ENCODE assay signal across 8 mouse cellular contexts in the genomic region with DNA sequence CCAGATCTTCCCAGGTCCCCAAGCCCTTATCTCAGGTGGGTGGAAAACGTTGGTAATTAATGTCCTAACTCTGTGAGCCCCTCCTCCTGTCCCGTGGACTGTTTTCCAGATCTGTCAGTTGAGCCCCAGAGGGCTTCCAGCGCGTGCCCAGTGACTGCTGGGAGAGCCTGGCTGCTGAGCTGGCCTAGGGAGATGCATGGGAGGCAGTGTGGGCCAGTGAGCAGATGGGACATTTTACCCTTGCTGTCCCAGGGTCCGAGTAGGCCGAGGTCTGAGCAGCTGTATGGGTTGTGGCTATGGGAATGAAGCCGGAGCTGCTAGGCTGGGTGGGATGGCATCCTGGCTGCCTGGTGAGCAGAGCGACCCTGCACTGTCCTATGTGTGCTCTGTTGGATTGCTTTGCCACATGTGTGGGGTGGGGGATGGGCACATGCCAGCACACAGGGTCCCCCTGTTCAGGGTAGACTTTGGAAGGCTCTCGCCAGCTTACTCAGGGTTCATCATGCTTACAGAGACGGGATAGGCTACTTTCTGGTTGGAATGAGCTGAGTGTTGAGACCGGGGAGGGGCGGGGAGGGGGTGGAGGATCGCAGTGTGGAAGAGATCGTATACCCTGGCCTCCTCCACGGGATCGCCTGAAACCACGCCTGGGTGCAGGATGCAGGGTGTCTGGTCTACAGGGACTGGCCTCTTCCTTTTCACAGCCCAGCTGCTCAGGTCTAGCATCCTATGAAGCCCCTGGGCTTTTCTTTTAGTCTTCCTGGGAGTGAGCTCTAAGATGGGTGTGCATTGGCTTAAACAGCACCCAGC.
DNase-seq lines count a peak whose midpoint lies in the region; ATAC-seq and TF ChIP-seq lines count a peak whose summit lies in the region.

No protein-coding gene starts in this region.

- ATAC-seq in lung, embryonic 14.5 days (ENCODE audit: insufficient read depth), result no peak
- 0 out of 2 replicates have a peak, but pooled peaks have one; percentile 22 for ATAC-seq in limb, embryonic 13.5 days (ENCODE audit: low FRiP score, low read depth)

- peaks cover 66% of the 10 kb centered on the region for H3K4me1 ChIP-seq in lung, embryonic 14.5 days (ENCODE audit: insufficient read depth)
- H3K4me1 ChIP-seq in embryonic facial prominence, embryonic 10.5 days, result peaks cover 96% of the 10 kb centered on the region
- H3K4me1 ChIP-seq in limb, embryonic 13.5 days, result peaks cover 96% of the 10 kb centered on the region

- 63% methylated on average over 17 of the region's 17 CpGs for WGBS in lung, embryonic 14.5 days
- 70% methylated on average over 17 of the region's 17 CpGs for WGBS in embryonic facial prominence, embryonic 10.5 days
- WGBS in limb, embryonic 13.5 days, result 49% methylated on average over 17 of the region's 17 CpGs

- H3K36me3 ChIP-seq in lung, embryonic 14.5 days (ENCODE audit: insufficient read depth), result 0 out of 2 replicates have a peak, but pooled peaks cover under 1% of the 10 kb centered on the region
- peaks cover 38% of the 10 kb centered on the region for H3K36me3 ChIP-seq in embryonic facial prominence, embryonic 10.5 days (replicated peaks)
- peaks cover 9% of the 10 kb centered on the region for H3K36me3 ChIP-seq in limb, embryonic 13.5 days

- no peak overlapping the region for H3K4me3 ChIP-seq in lung, embryonic 14.5 days (ENCODE audit: low read depth, low read length)
- H3K4me3 ChIP-seq in embryonic facial prominence, embryonic 10.5 days, result no peak overlapping the region
- no peak overlapping the region for H3K4me3 ChIP-seq in limb, embryonic 13.5 days

- TF ChIP-seq CTCF in lung, embryonic 14.5 days (IDR thresholded peaks at IDR 0.05; ENCODE audit: low read depth), result no peak

- H3K9me3 ChIP-seq in lung, embryonic 14.5 days (ENCODE audit: low read depth, low read length), result no peaks in the 10 kb centered on the region
- no peaks in the 10 kb centered on the region for H3K9me3 ChIP-seq in embryonic facial prominence, embryonic 10.5 days
- H3K9me3 ChIP-seq in limb, embryonic 13.5 days, result no peaks in the 10 kb centered on the region

- H3K27ac ChIP-seq in lung, embryonic 14.5 days (ENCODE audit: low read depth), result peak overlapping the region; percentile 65; the same call in 1 of the 2 replicates
- H3K27ac ChIP-seq in embryonic facial prominence, embryonic 10.5 days (replicated peaks), result peak overlapping the region; percentile 65
- H3K27ac ChIP-seq in limb, embryonic 13.5 days, result peak overlapping the region; percentile 33; the same call in 1 of the 2 replicates

- no peak overlapping the region for H3K4me2 ChIP-seq in lung, embryonic 14.5 days
- H3K4me2 ChIP-seq in limb, embryonic 13.5 days (replicated peaks), result no peak overlapping the region

- H3K9ac ChIP-seq in lung, embryonic 14.5 days, result peak overlapping the region; percentile 25; the same call in 1 of the 2 replicates
- peak overlapping the region; percentile 45 for H3K9ac ChIP-seq in limb, embryonic 13.5 days

- peak; percentile 21 for DNase-seq in gastrocnemius, postnatal 25 days
- no peak for DNase-seq in gastrocnemius, postnatal 10 days
- no peak for DNase-seq in lung, embryonic 14.5 days
- no peak for DNase-seq in lung, postnatal 14 days
- DNase-seq in embryonic facial prominence, embryonic 10.5 days (ENCODE audit: low spot score), result no peak
- no peak for DNase-seq in layer of hippocampus, postnatal 36 days
- DNase-seq in testis, postnatal 14 days (ENCODE audit: low spot score), result no peak

- H3K27me3 ChIP-seq in lung, embryonic 14.5 days (ENCODE audit: insufficient read depth, low read length), result no peaks in the 10 kb centered on the region
- no peaks in the 10 kb centered on the region for H3K27me3 ChIP-seq in embryonic facial prominence, embryonic 10.5 days (replicated peaks; ENCODE audit: low read depth, poor library complexity, severe bottlenecking)
- H3K27me3 ChIP-seq in limb, embryonic 13.5 days, result no peaks in the 10 kb centered on the region
